Mouse (Mus musculus) spleen, embryonic (tissue): Measurements from ENCODE around the gene Nxpe4.
"Not testable (repeated sequence)": the region's sequence is repeated elsewhere in the genome, so short reads cannot be mapped to it uniquely, and the experiment has no call there.

ENCODE experiments used
- CTCF ChIA-PET: fragments of 350-600 bp; sonication (Branson Sonifier 250); formaldehyde crosslinking; loops from one replicate; lab custom pipeline; 2022; lab: Charles Lee

Gene Nxpe4

DNA sequence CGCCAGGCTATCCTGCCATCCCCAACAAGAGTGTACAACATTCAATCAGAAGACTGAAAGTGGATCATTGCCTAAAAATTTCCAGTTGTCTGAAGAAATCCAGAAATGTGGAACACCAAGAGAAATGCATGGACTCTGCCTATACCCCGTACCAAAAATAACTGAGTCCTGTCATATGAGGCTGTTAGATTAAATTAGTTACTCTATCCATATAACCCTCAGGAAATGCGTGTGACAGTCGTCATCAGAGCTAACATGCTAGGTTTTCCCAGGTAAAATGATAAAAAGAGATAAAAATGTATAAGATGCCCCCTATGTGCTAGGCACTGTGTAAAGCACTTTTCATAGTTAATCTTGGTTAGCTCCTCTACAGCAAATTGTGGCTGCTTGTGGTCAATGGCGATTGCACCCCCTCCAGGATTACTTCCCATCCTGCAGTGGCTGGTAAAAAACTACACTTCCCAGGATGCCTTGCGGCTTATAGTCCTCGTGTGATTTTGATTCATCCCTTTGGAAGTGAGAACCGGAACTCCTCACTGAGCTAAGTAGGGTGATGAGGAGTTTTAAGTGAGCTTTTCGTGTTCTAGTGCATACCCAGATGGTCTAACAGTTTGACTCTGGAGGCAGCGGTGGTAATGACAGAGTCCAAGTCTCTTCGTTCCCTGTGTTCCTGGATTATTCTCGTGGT lies at the start of gene Nxpe4:
TSS of gene Nxpe4 (plus strand) at position 519 of the 688 bp plus-strand sequence.
- CTCF ChIA-PET, result no interaction called here

DNA sequence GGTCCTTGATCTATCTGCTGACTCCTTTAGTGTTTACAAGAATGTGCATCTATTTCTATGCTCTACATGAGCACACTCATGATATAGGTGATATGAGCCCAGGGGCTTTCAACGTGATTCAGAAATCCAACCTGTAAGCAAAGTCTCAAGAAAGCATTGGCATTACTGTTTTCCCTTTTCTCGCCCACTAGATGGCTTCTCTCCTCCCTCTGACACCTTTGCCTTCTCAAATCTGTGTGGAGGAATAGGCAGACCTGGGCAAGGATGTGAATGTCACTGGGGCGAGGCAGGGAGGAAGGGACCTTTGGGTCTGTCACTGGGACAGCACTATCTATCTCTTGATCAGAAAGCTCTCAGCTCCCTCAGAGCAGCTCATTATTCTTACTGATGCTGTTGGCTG lies 35.0 kb upstream of the Nxpe4 start:
- CTCF ChIA-PET, result no interaction called here

DNA sequence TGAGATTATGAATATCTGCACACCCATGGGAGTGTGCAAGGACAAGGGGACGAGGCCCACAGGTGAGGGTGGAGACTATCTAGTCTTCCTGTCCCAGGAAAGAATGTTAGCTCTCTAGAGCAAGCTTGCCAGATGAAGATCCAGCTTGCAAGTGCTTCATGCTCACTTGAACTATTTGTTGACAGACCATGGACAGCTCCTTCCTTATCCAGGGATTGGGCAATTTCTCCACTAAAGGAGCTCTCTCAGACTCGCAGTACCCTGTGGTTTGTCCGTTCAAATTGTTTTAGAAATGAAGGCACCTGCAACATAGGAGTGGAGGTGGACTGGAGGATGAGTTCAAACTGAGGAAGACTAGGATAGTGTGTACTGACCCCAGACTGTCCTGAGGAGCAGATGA lies 24.3 kb upstream of the Nxpe4 start:
- CTCF ChIA-PET, result no interaction called here

DNA sequence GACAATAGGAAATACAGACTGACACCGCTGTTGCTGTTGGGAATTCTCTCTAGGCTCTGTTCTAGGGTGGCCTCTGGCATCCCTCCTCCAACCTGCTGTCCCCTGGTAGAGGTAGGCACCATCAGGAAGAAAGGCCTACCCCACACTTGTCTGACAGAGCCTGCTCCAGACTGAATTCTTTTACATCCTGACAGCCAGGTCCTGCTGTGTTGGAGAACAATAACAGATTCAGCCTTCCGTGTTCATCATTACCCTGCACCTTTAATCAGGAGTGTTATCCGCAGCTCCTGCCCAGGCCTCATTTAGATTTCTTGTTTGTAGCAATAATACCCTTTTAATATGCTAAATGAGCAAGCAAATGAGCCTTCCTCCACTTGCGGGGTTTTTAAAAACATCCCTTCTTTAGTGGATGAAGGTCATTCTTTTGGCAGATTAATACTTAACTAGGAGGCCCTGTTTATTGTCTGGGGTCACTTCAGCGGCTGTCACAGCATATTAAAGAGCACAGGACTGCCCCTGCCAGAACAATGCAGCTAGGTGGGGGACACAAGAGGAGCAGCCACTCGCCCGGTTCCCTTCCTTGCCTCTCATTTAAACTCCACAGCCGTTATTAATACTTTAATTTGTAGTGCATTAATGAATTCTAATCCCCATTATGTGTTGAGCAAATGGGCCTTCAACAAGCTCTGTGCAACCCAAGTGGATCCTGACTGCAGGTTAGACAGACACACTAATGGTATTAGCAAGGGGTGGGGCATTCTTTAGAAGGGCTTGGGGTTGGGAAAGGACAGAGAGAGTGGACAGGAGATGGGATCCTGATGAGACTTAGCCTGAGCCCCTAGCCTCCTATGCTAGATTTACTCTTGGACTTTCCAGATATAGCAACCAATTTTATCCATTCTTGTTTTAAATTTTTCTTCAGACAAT lies 21.1 kb upstream of the Nxpe4 start:
- CTCF ChIA-PET, result interaction anchor here (0.6 kb wide), 1 partner anchor 464 kb away, joined by 10 read pairs; the partner anchor contains the start of gene Nnmt

DNA sequence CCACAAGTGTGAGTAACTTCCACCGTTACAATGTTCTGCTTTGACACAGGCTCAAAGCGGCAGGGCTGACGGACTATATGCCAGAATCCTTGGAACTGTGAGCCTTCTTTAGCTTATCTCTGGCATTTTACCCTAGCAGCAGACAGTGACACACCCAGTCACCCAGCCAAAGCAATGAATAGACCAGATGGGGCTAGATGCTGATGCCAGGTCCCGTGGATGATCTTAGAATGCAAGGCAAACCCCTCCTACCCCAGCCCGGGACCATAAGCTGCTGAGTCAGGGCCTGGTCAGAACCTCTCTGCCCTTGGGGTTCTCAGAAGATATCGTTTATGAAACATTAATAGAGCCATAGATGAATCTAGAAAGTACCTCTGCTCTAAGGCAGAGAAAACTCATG lies 19.2 kb upstream of the Nxpe4 start:
- CTCF ChIA-PET, result no interaction called here

DNA sequence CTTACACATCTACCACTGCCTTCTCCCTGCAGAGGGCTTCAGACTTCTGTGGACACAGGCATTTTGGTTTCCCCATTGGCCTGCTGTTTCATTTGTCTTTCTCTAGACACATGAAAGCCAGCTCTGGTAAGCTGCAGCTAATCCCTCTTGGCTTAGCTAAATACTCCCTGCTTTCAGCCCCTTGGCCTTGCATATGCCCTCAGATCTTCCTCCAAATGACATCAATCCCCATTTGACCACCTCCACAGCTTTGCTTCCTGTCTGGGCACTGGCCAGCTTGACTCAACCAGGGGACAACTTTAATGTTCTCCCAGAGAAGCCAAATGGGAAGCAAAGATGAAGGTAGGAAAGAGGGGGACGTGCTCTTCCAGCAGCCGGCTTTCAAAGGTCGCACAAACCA lies 15.1 kb upstream of the Nxpe4 start:
- CTCF ChIA-PET, result no interaction called here

DNA sequence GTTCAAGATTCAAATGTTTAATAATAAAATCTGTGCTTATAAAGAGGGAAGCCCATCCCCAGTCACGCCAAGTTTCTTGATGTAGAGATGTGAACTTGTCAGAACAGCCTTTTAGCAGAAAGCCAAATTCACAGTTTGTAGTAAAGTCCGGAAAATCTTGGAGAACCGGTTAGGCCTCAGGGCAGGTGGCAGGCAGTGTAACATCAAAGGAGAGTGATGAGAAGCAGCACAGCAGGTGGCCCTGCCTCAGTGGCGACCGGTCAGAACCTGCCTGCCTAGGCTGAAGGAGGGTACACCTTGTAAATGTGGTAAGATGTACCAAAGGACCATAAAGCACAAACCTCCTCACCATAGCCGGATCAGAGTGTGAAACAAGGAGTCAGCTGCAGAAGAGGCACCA lies 4.7 kb downstream of the Nxpe4 start:
- CTCF ChIA-PET, result not testable (repeated sequence)

DNA sequence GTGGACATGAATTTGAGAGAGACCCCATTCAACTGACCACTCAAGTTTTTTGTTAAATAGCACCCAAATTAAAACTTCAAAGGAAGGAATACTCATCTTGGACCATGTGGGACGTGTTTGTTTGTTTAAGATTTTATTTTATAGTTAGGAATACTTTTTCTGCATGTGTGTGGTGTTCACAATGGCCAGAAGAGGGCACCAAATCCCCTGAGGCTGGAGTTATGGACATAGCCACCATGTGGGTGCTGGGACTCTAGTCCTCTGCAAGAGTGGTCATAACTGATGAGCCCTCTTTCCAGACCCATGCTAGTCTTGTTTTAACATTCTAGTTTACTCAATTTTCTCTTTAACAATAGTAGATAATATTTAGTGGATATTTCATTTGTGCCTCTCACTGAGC lies 14.9 kb downstream of the Nxpe4 start:
- CTCF ChIA-PET, result no interaction called here

DNA sequence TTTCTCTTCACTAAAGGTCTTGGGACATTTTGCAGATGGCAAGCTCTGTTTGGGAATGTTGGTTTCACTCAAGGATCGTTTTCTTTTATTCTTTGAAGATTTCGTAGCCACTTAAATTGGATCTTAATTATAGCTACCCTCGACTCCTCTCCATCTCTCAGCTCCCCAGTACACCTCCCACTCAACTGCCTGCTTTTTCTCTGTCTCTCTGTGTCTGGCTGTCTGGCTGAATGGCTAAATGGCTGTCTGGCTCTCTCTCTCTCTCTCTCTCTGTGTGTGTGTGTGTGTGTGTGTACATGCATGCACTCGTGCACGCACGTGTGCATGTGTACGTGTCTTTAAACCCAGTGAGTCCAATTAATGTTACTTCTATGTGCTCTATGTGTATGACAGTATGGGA lies 19.5 kb downstream of the Nxpe4 start:
- CTCF ChIA-PET, result no interaction called here

DNA sequence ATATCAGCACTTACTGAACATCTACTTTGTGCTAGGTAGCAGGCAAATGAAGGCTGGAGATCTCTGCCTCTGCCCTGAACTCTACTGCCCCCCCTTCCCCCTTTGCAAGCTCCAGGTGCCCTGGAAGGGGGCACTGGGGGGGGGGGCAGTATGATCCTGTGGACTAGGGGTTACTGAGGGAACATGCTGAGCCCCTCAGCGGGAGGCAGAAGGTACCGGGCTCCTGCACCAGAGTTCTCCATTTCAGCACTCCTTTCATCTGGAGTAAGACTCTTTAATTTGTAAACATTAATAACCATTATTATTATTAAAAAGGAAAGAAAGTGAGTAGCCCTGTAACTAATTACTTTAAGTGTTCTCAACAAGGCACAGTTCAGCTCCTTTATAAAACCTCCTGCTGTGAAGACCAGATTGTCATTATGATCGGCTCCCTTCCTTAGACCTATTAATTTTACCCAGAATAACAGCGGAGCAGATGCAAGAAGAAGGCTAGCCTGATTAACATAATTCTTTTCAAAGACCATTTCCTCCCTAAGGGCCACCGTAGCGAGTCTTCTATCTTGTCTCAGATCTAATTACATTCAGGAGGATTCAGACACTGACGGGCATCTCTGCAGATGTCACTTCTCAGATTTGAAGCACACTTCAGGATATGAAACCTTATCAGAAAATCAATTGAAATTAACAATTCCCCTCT lies 21.0 kb downstream of the Nxpe4 start:
- CTCF ChIA-PET, result no interaction called here

DNA sequence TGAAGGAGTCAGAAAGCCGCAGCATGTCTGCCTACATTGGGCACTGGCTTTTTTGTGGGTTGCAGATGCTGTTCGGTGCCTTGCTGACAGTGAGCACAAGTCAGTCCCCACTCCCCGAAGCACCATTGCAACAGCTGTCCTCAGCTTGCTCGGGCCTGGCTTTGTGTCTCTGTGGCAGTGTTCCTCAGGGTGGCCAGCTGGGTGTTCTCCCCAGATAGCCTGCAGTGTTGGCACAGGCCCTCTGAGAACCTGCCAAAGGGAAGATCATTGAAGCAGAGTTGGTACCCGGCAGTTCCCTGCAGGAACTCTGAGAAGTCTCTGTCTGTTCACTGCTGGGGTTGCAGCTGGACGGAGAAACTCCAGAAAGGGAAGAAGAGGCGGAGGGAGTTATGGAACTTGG lies 22.5 kb downstream of the Nxpe4 start:
- CTCF ChIA-PET, result no interaction called here

DNA sequence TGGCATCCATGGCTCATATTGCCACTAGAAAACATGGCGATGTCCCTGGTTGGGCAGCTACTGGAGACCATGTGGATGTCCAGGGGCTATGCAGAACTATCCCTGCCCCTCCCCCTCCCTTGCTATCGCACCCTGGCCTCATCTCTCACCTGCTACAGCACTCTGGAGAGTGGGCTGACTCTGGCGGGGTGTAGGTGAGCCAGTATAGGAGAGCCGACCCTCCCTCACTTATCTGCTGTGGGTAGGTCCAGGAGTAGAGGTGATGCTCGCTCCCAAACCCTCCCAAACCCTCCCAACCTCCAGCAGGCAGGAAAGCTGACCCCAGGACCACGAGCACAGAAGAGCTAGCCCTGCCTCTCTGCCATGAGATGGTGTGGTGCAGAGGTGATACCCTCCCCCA lies 27.0 kb downstream of the Nxpe4 start:
- CTCF ChIA-PET, result interaction anchor here (0.5 kb wide), 1 partner anchor 23 kb away, joined by 6 read pairs; no protein-coding TSS in a partner anchor

DNA sequence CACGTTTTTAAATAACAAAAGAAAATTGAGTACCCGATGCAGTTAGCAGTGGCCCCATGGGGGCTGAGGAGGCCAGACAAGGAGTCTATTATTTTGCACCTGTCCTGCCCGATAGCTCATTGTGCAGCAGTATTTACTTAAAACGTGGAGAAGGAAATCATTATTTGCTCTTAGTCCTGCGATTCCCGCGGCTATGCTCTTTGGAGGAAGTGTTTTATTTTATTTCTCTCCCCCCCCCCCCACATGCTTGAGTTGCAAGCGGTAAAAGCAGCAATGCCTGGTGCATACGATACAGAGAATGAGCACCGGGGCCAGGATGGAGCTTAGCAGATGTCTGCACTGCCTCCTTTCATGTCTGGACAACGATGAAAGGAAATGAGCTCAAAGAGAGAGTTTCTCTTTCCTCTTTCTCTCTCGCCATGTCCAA lies 35.6 kb downstream of the Nxpe4 start:
- CTCF ChIA-PET, result no interaction called here

DNA sequence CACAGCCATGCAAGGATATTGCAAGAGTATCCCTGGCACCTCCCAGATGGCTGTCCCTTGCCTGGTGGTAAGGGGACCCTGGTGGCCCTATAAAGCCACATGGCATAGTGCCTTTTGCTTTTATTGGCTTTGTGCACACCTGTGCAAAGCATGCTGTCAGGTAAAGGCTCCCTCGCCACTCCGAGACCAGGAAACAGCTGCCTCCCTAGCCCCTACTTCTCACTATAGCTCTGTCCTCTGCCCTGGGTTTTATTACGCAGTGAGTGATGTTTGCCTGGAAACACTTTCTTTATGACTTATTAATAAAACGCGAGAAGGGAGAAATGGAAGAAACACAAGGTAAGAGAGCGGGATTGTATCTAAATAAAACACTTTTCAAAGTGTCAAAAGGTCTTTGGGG lies 49.1 kb downstream of the Nxpe4 start:
- CTCF ChIA-PET, result no interaction called here

DNA sequence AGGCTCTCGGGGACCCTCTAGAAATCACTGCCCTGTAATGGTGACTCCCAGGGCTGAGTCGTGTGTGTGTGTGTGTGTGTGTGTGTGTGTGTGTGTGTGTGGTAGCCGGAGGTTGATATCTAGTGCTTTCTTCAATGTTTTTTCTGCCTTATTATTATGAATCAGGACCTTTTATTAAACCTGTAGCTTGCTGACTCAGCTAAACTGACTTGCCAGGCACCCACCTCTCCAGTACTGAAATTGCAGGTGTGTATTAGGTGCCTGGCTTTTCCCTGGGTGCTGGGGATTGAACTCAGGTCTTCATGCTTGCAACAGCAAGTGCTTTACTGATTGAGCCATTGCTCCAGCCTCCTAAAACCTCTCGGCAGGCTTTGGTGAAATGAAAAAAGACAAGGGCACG lies 50.1 kb downstream of the Nxpe4 start:
- CTCF ChIA-PET, result interaction anchor here (0.7 kb wide), 1 partner anchor 23 kb away, joined by 6 read pairs; no protein-coding TSS in a partner anchor

DNA sequence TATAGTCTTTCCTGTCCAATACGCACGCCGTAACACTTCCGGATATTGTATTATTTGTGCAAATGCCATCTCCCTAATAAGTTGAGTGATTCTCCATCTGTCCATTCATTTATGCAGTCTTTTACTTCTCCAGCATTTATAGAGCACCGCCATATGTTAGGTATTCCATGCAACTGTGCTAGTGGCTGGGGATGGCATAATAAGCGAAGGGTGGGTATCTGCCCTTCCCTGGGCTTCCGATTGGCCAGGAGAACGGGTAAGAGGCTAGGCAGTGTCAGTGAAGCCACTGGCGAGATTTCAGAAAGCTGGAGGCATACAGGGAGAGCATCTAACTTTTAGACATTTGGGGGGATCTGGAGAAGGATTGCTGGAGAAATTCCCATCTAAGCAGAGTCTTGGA lies 52.9 kb downstream of the Nxpe4 start:
- CTCF ChIA-PET, result interaction anchor here (0.7 kb wide), 1 partner anchor 653 kb away, joined by 21 read pairs; no protein-coding TSS in a partner anchor

DNA sequence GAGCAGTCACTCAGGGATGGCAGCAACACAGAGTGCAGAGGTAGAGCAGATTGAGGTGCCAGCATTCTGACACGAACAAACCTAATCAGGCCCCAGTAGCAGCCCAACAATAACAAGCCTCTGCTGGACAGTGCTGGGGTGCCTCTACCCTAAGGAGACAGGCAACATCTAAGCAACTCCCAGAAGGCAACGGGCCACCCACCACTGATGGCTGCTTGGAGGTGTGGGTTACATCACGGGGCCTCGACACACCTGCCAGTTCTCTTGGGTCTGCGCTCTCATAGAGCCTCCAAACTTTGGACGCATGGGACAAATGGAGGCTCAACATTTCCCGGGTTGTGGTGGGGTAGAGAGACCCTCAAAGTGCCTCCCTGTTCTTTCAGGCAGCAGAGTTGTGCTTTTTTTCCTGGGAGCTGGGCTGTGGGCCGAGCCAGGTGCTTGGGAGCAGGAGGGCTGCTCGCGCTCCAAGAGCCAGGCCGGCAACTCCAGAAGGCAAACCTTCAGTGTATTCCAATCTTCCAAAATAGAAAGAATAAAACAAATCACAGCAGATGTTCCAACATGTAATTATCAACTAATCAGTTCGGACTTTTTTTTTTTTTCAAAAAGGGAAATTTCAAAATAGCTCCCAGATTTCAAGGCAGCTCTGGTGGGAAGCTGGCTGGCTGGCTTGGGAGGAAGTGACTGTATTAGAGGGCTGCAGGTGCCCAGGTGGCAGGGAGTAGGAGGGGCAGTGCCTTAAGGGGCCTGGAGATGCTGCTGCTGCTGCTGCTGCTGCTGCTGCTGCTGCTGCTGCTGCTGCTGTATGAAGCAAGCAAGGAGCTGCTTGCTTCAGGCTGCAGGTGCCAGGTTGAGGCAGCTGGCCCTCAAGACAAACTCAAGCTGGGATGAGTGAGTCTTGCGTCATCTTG lies 54.5 kb downstream of the Nxpe4 start:
- CTCF ChIA-PET, result no interaction called here

DNA sequence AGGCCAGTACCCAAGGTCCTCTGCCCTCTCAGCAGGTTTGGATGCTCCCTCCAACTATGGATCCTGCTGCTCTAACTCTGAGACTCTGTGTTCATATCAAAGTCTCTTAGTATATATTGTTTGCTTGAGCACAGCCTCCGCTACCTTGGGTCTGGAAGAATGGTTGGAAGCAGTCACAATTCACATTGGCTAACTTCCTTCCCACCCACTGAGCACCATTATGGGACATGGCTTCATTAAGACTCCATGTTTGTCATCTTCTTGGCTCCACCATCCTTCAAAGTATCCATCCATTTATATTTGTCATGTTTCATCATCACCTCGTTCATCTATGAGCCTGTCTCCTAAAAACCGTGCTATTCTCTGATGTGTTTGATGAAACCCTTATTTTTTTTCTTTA lies 68.9 kb downstream of the Nxpe4 start:
- CTCF ChIA-PET, result no interaction called here

DNA sequence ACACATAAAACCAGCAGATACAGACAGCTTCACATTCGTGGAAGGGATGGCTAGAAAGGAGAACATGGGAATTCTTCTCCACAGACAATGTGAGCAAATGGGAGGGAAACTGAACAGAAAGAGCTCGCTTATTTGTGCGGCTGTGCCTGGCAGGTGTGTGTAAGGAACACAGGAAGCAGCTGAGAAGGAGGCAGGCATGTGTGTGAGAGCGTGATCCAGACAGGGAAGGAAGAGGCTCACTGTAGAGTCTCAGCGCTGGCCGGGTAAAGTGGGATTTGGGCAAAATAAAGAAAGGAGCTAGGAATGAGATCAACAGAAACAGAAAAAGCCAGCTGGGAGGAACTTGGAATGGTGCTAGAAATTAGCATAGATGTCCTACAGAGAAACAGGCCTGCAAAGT lies 74.6 kb downstream of the Nxpe4 start:
- CTCF ChIA-PET, result no interaction called here

DNA sequence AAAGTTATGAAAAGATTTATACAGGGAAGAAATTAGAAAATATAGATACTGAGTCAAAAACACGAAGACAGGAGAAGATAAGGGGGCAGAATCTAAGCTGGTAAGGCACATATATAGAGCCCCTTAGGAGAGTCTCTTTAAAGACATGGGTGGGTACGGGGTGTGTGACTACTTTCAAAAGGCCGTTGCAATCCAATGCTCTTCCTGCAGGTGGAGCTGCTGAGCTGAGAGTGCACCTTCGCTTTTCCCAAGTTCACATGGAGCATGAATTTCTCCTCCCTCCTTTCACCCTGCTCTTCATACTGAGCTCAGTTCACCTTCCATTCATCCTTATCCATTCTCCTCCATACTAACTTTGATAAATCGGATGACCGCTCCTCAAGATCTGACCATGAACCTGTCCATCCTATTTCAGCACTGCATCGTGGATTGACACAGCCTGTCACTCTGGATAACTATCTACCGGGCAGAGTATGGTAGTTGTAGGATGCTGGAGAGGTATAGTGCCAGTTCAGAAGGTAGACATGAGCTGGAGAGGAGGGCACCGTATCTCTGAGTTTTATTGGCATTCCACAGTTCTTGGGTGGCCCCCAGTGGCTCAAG lies 76.4 kb downstream of the Nxpe4 start:
- CTCF ChIA-PET, result no interaction called here

DNA sequence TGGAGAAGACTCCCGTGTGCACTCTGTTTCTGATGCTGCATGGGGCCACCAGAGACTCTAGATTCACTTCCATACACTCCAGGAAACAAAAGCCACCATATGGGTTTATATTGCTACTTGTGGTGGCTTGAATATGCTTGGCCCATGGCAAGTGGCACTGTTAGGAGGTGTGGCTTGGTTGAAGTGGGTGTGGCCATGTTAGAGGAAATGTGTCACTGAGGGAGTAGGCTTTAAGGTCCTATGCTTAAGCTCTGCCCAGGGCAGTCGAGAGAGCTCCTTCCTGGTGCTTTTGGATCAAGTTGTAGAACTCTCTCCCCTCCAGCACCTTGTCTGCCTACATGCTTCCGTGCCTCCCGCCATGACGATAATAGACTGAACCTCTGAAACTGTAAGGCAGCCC lies 77.6 kb downstream of the Nxpe4 start:
- CTCF ChIA-PET, result no interaction called here
